Mouse (Mus musculus) kidney, adult 2 months (tissue): Measurements from ENCODE around the gene Them7. TPM values are rescaled to one million over a fixed set of nuclear protein-coding genes. Genes with fewer than 3 reads are reported as not detected.

Source experiments
- DNase-seq: peaks from one replicate; pipeline ENCODE4 v3.0.0; 2021
- H3K27ac ChIP-seq: fragments of 200-500 bp; 2 replicates; pipeline ENCODE4 v1.5.1; 2012; ENCODE audit warnings: low read depth, low read length, control low read depth, inconsistent platforms; ENCODE audit not compliant: insufficient read depth
- H3K27me3 ChIP-seq: fragments of 200-500 bp; replicated peaks from 2 replicates; pipeline ENCODE4 v1.6.1; 2012; ENCODE audit warnings: mild to moderate bottlenecking, moderate library complexity, low read length, inconsistent platforms; ENCODE audit not compliant: control insufficient read depth, insufficient read depth
- H3K36me3 ChIP-seq: fragments of 200-500 bp; 2 replicates; pipeline ENCODE4 v1.6.1; 2012; ENCODE audit warnings: mild to moderate bottlenecking, moderate library complexity, low read length, inconsistent platforms; ENCODE audit not compliant: control insufficient read depth, insufficient read depth
- H3K4me1 ChIP-seq: fragments of 200-500 bp; 2 replicates; pipeline ENCODE4 v1.6.1; 2011; ENCODE audit warnings: low read length; ENCODE audit not compliant: control insufficient read depth, insufficient read depth
- H3K4me3 ChIP-seq: fragments of 200-500 bp; 2 replicates; pipeline ENCODE4 v1.5.1; 2011; ENCODE audit warnings: mild to moderate bottlenecking, low read depth, low read length, control low read depth; ENCODE audit not compliant: insufficient read depth
- CTCF ChIP-seq: fragments of 200-500 bp; conservative IDR thresholded peaks from 2 replicates; pipeline ENCODE4 v1.5.1; 2011; ENCODE audit warnings: low read depth, mild to moderate bottlenecking, control low read depth, low read length, moderate library complexity, mixed read lengths; ENCODE audit not compliant: insufficient read depth, insufficient read length
- POLR2A ChIP-seq: fragments of 200-500 bp; IDR thresholded peaks from one replicate; pipeline ENCODE4 v1.6.1; 2011; ENCODE audit warnings: low read depth, low read length, control low read depth
- WGBS: fragments of 180-500 bp; shearing (Covaris S2); methylation state at CpG from one replicate; pipeline ENCODE4 v1.1.7; 2018; 5-methylcytosine and 5-hydroxymethylcytosine counted together
- polyA plus RNA-seq: library from polyadenylated mRNA; depleted of rRNA; stranded (reverse); fragments of >200 nt; gene quantifications from 2 replicates; pipeline ENCODE4 v1.2.3, GENCODE M21; 2012

The Them7 gene
- polyA plus RNA-seq, 1 experiment: 241 TPM

DNA sequence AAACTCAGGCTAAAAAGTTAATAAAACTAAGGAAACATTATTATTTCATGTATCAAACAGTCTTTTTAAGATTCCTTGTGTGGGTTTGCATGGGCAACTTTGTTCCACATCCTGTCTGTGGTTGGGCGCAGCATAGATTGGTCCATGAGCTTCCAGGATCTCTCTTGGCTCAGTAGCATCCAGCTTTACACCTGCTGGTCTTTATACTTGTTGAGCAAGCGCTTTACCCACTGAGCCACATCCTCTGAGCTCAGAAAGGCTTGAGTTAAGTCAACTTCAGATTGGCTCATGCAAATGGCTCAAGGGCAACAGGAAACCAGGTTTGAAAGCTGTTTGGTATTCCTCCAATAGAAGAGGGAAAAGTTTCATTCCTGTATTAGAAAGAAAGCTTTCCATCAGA, 178.1 kb downstream of the Them7 start:
- Histone ChIP-seq H3K36me3 (no peaks in the 10 kb centered on the region), H3K4me1 (no peaks in the 10 kb centered on the region), H3K27ac (no peak overlapping the region), H3K27me3 (no peaks in the 10 kb centered on the region), H3K4me3 (no peak overlapping the region)
- no peak for TF ChIP-seq CTCF
- TF ChIP-seq POLR2A: no peak
- WGBS: 88% methylated on average over 2 of the region's 2 CpGs
- DNase-seq: no peak

DNA sequence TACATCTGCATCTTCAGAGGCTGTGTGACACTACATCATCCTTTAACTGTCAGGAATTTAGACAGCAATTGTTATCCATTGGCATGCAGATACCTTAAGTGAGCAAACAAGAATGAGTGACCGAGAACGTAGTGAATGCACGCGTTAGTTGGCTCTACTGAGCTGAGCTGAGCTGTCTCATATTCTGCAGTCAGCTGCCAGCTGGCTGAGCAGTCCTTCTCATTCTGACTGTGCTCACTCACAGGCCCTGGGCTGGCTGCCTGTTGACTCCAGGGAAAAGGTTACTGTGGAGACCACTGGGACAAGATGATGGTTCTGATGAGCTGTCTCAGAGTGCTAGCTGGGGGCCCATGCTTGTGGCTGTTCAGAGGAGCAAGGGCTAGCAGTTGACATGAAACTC, 184.4 kb downstream of the Them7 start:
- no peak for DNase-seq
- no peaks in the 10 kb centered on the region for H3K27me3 ChIP-seq
- H3K36me3 ChIP-seq: no peaks in the 10 kb centered on the region
- H3K4me3 ChIP-seq: no peak overlapping the region
- TF ChIP-seq CTCF (no peak), POLR2A (no peak)
- no peak overlapping the region for H3K27ac ChIP-seq
- no peaks in the 10 kb centered on the region for H3K4me1 ChIP-seq
- 87% methylated on average over 4 of the region's 4 CpGs for WGBS

DNA sequence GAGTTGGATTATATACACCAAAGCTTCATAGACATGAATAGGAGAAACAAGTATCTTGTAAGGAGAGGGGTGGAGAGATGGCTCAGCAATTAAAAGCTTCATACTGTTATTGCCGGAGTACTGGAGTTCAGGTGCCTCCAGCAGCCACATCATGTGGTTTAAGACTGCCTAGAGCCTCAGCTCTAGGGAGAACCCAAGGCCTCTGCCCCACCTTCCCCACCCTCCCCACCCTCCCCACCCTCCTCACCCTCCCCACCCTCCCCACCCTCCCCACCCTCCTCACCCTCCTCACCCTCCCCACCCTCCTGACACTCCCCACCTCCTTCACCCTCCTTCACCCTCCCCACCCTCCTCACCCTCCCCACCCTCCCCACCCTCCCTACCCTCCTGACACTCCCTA, 185.1 kb downstream of the Them7 start:
- TF ChIP-seq CTCF (no peak), POLR2A (no peak)
- Histone ChIP-seq H3K27me3 (no peaks in the 10 kb centered on the region), H3K27ac (no peak overlapping the region), H3K4me3 (no peak overlapping the region), H3K4me1 (no peaks in the 10 kb centered on the region), H3K36me3 (no peaks in the 10 kb centered on the region)
- DNase-seq: no peak
- 92% methylated on average over 1 of the region's 1 CpGs for WGBS

DNA sequence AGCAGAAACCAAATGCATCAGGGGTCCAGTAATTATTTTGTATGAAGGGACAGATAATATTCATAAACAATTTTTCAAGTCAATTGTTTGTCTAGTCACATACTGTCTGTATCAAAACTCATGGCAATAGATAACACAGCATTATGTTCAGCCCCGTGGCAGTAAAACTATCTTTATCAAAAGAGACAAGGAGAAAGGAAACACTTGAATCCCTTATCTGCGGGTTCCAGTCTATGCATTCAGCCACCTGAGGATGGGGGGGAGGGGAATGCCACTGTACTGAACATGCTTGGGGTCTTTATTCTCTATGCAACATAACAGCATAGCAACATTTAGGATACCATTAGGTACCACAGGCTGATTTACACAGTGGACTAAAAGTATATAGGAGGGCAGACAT, 190.2 kb downstream of the Them7 start:
- Histone ChIP-seq H3K4me3 (no peak overlapping the region), H3K36me3 (no peaks in the 10 kb centered on the region), H3K27me3 (no peaks in the 10 kb centered on the region), H3K27ac (no peak overlapping the region), H3K4me1 (no peaks in the 10 kb centered on the region)
- DNase-seq: no peak
- WGBS: 79% methylated on average over 2 of the region's 2 CpGs
- no peak for TF ChIP-seq POLR2A
- TF ChIP-seq CTCF: no peak

DNA sequence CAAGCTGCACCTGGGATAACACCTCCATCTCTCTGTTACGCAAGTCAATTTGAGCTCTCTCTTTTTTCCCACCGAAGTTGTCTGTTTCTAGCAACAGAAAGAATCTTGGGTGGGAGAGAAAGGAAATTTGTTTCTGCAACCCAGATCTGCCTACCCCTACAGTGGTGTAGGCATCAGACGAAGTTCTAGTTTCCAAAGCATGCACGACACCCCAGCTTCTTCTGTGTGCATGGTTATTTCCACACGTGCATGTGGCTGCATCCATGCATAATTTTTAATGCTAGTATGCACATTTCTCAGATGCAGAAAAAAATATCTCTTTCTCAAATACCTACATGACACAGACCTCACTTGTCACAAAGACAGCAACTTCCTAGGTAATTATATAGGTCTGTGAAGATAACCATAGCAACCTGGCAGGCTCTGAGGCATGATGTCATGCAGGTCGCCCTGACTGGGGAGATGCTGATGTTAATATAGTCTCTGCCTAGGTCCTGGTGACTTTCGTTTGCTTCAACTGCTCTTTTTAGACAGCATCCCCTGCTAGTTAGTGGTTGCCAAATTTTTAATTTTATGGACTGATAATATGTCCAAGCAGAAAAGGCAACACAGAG, 192.0 kb downstream of the Them7 start:
- H3K4me1 ChIP-seq: no peaks in the 10 kb centered on the region
- DNase-seq: no peak
- H3K4me3 ChIP-seq: no peak overlapping the region
- no peaks in the 10 kb centered on the region for H3K36me3 ChIP-seq
- WGBS: 71% methylated on average over 7 of the region's 7 CpGs
- H3K27me3 ChIP-seq: no peaks in the 10 kb centered on the region
- TF ChIP-seq CTCF (no peak), POLR2A (no peak)
- H3K27ac ChIP-seq: no peak overlapping the region

DNA sequence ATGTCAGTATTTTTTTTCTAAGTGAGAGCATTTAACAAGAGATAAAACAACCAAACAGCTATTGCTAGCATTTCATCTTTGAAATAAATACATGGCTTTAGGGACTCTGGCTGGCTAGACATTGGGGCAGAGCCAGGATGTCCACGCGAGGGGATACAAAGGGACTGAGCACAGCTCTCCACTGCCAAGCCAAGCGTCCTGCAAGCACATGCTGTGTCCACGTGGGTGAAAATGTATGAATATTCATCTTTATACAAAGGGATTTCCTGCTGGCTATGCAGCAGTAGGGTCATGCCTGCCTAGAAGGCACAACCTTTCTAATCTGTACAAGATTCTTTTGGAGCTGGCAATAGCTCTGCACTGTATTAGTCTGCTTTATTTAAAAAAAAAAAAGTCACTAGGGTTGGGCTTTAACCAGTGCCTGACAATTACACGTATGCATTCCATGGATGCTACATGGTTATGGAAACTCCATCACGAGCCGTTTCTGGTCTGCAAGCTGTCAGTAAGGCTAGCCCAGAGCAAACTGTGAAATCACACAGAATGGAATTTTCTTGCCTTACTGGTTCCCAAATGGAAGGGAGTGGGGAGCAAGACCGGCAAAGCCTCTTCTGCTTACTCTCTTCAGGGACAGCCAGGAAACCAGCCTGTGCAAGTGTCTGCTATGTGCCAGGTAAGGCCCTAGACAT, 192.7 kb downstream of the Them7 start:
- Histone ChIP-seq H3K4me1 (no peaks in the 10 kb centered on the region), H3K27ac (no peak overlapping the region), H3K36me3 (no peaks in the 10 kb centered on the region), H3K4me3 (no peak overlapping the region), H3K27me3 (no peaks in the 10 kb centered on the region)
- TF ChIP-seq POLR2A (no peak), CTCF (no peak)
- no peak for DNase-seq
- 49% methylated on average over 8 of the region's 8 CpGs for WGBS

DNA sequence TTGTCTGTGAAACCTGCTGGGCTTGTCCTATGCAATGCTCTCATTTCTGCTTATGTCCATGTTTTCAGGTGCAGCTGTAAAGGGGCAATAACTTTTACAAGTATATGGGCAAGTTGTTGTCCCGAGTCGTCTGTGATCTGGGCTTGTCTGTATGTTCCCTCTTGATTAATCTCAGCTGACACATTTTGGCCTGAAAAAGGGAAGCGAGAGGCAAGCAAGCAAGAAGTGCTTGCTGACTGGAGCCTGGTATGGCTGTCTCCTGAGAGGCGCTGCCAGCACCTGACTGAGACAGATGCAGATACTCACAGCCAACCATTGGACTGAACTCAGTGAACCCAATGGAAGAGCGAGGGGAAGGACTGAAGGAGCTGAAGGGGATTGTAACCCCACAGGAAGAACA, 193.5 kb downstream of the Them7 start:
- no peak overlapping the region for H3K4me3 ChIP-seq
- H3K4me1 ChIP-seq: no peaks in the 10 kb centered on the region
- no peaks in the 10 kb centered on the region for H3K27me3 ChIP-seq
- 69% methylated on average over 5 of the region's 5 CpGs for WGBS
- H3K27ac ChIP-seq: no peak overlapping the region
- TF ChIP-seq POLR2A: no peak
- no peak for TF ChIP-seq CTCF
- H3K36me3 ChIP-seq: no peaks in the 10 kb centered on the region
- DNase-seq: no peak
